Comparison of ENCODE assay signal across 8 mouse cellular contexts in genomic region chr12:87387171-87388121, GRCm38 (mm10). TPM values are rescaled to one million over a fixed set of nuclear protein-coding genes. Genes with fewer than 3 reads are reported as not detected.
DNase-seq lines count a peak whose midpoint lies in the region; ATAC-seq lines count a peak whose summit lies in the region.

No protein-coding gene starts in this region.

- peak; percentile 66 to 86 for DNase-seq in adrenal gland, adult (ENCODE audit: inconsistent age in 2 of 2, low spot score in 1 of 2)
- no peak for DNase-seq in adrenal gland, postnatal 4 days (ENCODE audit: low spot score in 2 of 2)
- peak; percentile 55 for DNase-seq in cerebellum, adult 11 months
- DNase-seq in frontal cortex, postnatal 10 days (ENCODE audit: low spot score in 2 of 2) = peak; percentile 31 to 41
- peak; percentile 47 for DNase-seq in limb, embryonic 11.5 days (ENCODE audit: low spot score)
- DNase-seq in testis, postnatal 10 days (ENCODE audit: low spot score) = peak; percentile 62

- peak overlapping the region; percentile 97 for H3K4me3 ChIP-seq in hindbrain, embryonic 15.5 days
- H3K4me3 ChIP-seq in limb, embryonic 11.5 days (ENCODE audit: low read depth, low read length) = peak overlapping the region; percentile 89
- H3K4me3 ChIP-seq in midbrain, embryonic 13.5 days (replicated peaks) = peak overlapping the region; percentile 99

- no peak for ATAC-seq in hindbrain, embryonic 15.5 days (ENCODE audit: low FRiP score, low read depth)
- peak; percentile 19 for ATAC-seq in limb, embryonic 11.5 days (ENCODE audit: insufficient number of reproducible peaks, low FRiP score, low TSS enrichment, low read depth)
- ATAC-seq in midbrain, embryonic 13.5 days = no peak; the same call in 1 of the 2 replicates

- peaks cover 16% of the 10 kb centered on the region for H3K4me1 ChIP-seq in hindbrain, embryonic 15.5 days (replicated peaks)
- H3K4me1 ChIP-seq in limb, embryonic 11.5 days (ENCODE audit: control insufficient read depth, insufficient read depth, low read length) = no peaks in the 10 kb centered on the region
- H3K4me1 ChIP-seq in midbrain, embryonic 13.5 days (replicated peaks) = peaks cover 16% of the 10 kb centered on the region

- no peaks in the 10 kb centered on the region for H3K9me3 ChIP-seq in hindbrain, embryonic 15.5 days
- no peaks in the 10 kb centered on the region for H3K9me3 ChIP-seq in limb, embryonic 11.5 days (ENCODE audit: control insufficient read depth, low read length)
- H3K9me3 ChIP-seq in midbrain, embryonic 13.5 days = no peaks in the 10 kb centered on the region

- 1% methylated on average over 57 of the region's 65 CpGs for WGBS in hindbrain, embryonic 15.5 days
- 1% methylated on average over 36 of the region's 65 CpGs for WGBS in limb, embryonic 11.5 days
- WGBS in midbrain, embryonic 13.5 days = under 1% methylated on average over 58 of the region's 65 CpGs

- peak overlapping the region; percentile 96 for H3K4me2 ChIP-seq in hindbrain, embryonic 15.5 days
- H3K4me2 ChIP-seq in limb, embryonic 11.5 days (ENCODE audit: low read depth, severe bottlenecking) = peak overlapping the region; percentile 93
- H3K4me2 ChIP-seq in midbrain, embryonic 13.5 days (replicated peaks) = peak overlapping the region; percentile 99

- peak overlapping the region; percentile 91 for H3K9ac ChIP-seq in hindbrain, embryonic 15.5 days
- peak overlapping the region; percentile 91 for H3K9ac ChIP-seq in limb, embryonic 11.5 days (ENCODE audit: low read length)
- H3K9ac ChIP-seq in midbrain, embryonic 13.5 days (replicated peaks) = peak overlapping the region; percentile 95

- H3K27me3 ChIP-seq in hindbrain, embryonic 15.5 days = no peaks in the 10 kb centered on the region
- H3K27me3 ChIP-seq in limb, embryonic 11.5 days (ENCODE audit: control insufficient read depth, insufficient read depth, low read length) = no peaks in the 10 kb centered on the region
- peaks cover 5% of the 10 kb centered on the region; the same call in 1 of the 2 replicates for H3K27me3 ChIP-seq in midbrain, embryonic 13.5 days

- peak overlapping the region; percentile 85 for H3K27ac ChIP-seq in hindbrain, embryonic 15.5 days (replicated peaks)
- peak overlapping the region; percentile 30; the same call in 1 of the 2 replicates for H3K27ac ChIP-seq in limb, embryonic 11.5 days (replicated peaks; ENCODE audit: low read depth, low read length)
- H3K27ac ChIP-seq in midbrain, embryonic 13.5 days = peak overlapping the region; percentile 83

- H3K36me3 ChIP-seq in hindbrain, embryonic 15.5 days = no peaks in the 10 kb centered on the region
- H3K36me3 ChIP-seq in limb, embryonic 11.5 days (ENCODE audit: control insufficient read depth, insufficient read depth, low read length) = no peaks in the 10 kb centered on the region
- no peaks in the 10 kb centered on the region for H3K36me3 ChIP-seq in midbrain, embryonic 13.5 days

RNA-seq across cellular contexts. Expression of gene Sptlc2, which starts 0.7 kb away (rescaled TPM):
- total RNA-seq in adrenal gland, postnatal 4 days (2021) = 100 to 1,000 TPM; 183 to 197 TPM
- polyA plus RNA-seq in hindbrain, embryonic 15.5 days (2015; fragmentation: Nextera tagmentation; extraction: Ambion mirVana) = 57.6 and 63.6 TPM in 2 replicates
- 53.9 and 63.4 TPM in 2 replicates for polyA plus RNA-seq in limb, embryonic 11.5 days (2014; fragmentation: Nextera tagmentation; extraction: Ambion mirVana)
- polyA plus RNA-seq in midbrain, embryonic 13.5 days (2015; fragmentation: Nextera tagmentation; extraction: Ambion mirVana) = 55.5 and 59.9 TPM in 2 replicates

RNA-seq across cellular contexts. Expression of gene Slirp, which starts 56.2 kb away (rescaled TPM):
- total RNA-seq in adrenal gland, postnatal 4 days (2021) = 100 to 1,000 TPM; 158 to 179 TPM
- 242 and 258 TPM in 2 replicates for polyA plus RNA-seq in hindbrain, embryonic 15.5 days (2015; fragmentation: Nextera tagmentation; extraction: Ambion mirVana)
- 318 and 345 TPM in 2 replicates for polyA plus RNA-seq in limb, embryonic 11.5 days (2014; fragmentation: Nextera tagmentation; extraction: Ambion mirVana)
- 305 and 312 TPM in 2 replicates for polyA plus RNA-seq in midbrain, embryonic 13.5 days (2015; fragmentation: Nextera tagmentation; extraction: Ambion mirVana)

RNA-seq across cellular contexts. Expression of gene Alkbh1, which starts 56.4 kb away (rescaled TPM):
- total RNA-seq in adrenal gland, postnatal 4 days (2021) = 10 to 100 TPM; 30.2 to 33.2 TPM
- polyA plus RNA-seq in hindbrain, embryonic 15.5 days (2015; fragmentation: Nextera tagmentation; extraction: Ambion mirVana) = 36.6 and 37.5 TPM in 2 replicates
- 64.3 and 70.1 TPM in 2 replicates for polyA plus RNA-seq in limb, embryonic 11.5 days (2014; fragmentation: Nextera tagmentation; extraction: Ambion mirVana)
- polyA plus RNA-seq in midbrain, embryonic 13.5 days (2015; fragmentation: Nextera tagmentation; extraction: Ambion mirVana) = 45.3 and 50.1 TPM in 2 replicates

Comparison
In these comparisons a context has a peak if more than half of its experiments do, and no peak if none do; other contexts are left out.
1. DNase-seq: peak in adrenal gland, adult (2 of 2), cerebellum, adult 11 months (single experiment), frontal cortex, postnatal 10 days (2 of 2), limb, embryonic 11.5 days (single experiment) and testis, postnatal 10 days (single experiment); none in adrenal gland, postnatal 4 days (0 of 2).
2. H3K27ac ChIP-seq: peak in every context shown above with its lines; median percentile 85 in hindbrain, embryonic 15.5 days; 83 in midbrain, embryonic 13.5 days; 30 in limb, embryonic 11.5 days.
3. Peak in every context shown above with its lines, with median percentiles within 50 percentile points of each other: H3K4me2 ChIP-seq, H3K4me3 ChIP-seq and H3K9ac ChIP-seq.